Mouse (Mus musculus) B cell, adult 67 days (primary cell): Measurements from ENCODE around the gene Fhit. TPM values are rescaled to one million over a fixed set of nuclear protein-coding genes. Genes with fewer than 3 reads are reported as not detected.

Experiments
- total RNA-seq, 2 experiments: library from RNA; stranded (reverse); gene quantifications; 4 replicates each; pipeline ENCODE4 v1.2.4; 2023

The Fhit gene
- total RNA-seq: 10 to 100 TPM in 1 of 2 experiments, 1 to 10 TPM in 1; 9.3 to 10.1 TPM

GRCm38 (mm10) chr14:11161751-11162231 lies at the start of gene Fhit:
Gene Fhit, minus strand, starts transcription at chr14:11162035.

Other genes with a start within 250 kb of the Fhit start
- not detected for gene Gm3839, start 194.7 kb upstream of the Fhit start, total RNA-seq